Mouse (Mus musculus): ENCODE data around the gene Ankrd36. TPM values are rescaled to one million over a fixed set of nuclear protein-coding genes. Genes with fewer than 3 reads are reported as not detected.

Gene Ankrd36
- polyA plus RNA-seq, 1 experiment from 2014 or later, result 0.12 TPM

DNA sequence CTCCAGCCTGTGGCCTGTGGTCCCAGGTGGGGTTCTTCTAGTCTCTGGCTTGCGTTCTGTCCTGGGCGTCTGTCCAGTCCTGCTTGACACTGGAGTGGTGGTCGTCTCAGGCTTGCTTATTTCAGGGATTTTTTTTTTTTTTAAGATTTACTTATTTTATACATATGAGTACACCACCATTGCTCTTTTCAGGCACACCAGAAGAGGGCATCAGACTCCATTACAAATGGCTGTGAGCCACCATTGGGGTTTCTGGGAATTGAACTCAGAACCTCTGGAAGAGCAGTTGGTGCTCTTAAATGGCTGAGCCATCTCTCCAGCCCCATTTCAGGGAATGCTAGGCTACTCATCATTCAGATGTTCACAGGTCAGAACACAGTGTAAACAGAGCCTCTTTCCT is 9.2 kb upstream of the Ankrd36 start:
- H3K4me3 ChIP-seq, result no peak overlapping the region
- WGBS, result 83% methylated on average over 3 of the region's 3 CpGs
- no peaks in the 10 kb centered on the region for H3K27me3 ChIP-seq (replicated peaks)
- no peak overlapping the region for H3K27ac ChIP-seq
- H3K36me3 ChIP-seq (replicated peaks), result no peaks in the 10 kb centered on the region
- ATAC-seq (replicated peaks), result no peak
- no peak overlapping the region for H3K4me2 ChIP-seq
- peaks cover 4% of the 10 kb centered on the region; the same call in 1 of the 2 replicates for H3K4me1 ChIP-seq
- H3K9me3 ChIP-seq, result no peaks in the 10 kb centered on the region
- H3K9ac ChIP-seq, result no peak overlapping the region

DNA sequence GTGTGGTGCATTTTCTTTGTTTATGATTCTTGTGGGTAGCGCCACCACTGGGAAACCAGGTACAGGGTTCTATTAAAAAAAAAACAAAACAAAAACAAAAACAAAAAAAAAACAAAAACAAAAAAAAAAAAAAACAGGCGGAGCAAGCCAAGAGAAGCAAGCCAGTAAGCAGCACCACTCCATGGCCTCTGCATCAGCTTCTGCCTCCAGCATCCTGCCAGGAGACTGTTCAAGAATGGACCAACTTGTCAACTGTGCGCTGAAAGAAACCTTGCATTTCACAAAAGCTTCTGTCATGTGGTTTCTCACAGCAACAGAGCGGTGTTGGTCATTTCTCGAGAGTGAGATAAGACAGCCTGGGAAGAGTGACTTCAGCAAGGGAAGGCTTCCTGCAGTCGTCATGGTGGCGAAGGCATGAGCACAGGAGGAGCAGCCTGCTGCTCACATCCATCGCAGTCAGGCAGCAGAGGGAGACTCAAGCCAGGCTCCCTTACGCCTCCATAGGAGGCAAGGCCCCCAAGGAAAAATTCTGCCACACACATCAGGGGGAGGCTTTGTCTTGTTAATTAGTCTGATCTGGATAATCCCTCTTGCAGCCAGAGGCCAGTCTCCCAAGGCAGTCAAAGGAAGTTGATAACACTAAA is 6.7 kb upstream of the Ankrd36 start:
- 22% methylated on average over 9 of the region's 9 CpGs for WGBS
- Histone ChIP-seq H3K27ac (no peak overlapping the region), H3K36me3 (replicated peaks) (no peaks in the 10 kb centered on the region), H3K4me3 (no peak overlapping the region), H3K4me2 (peak overlapping the region; percentile 16; the same call in 1 of the 2 replicates), H3K9ac (no peak overlapping the region), H3K4me1 (peaks cover 4% of the 10 kb centered on the region; the same call in 1 of the 2 replicates), H3K27me3 (replicated peaks) (no peaks in the 10 kb centered on the region), H3K9me3 (no peaks in the 10 kb centered on the region)
- 0 out of 2 replicates have a peak, but pooled peaks have one; percentile 42 for ATAC-seq (replicated peaks)

DNA sequence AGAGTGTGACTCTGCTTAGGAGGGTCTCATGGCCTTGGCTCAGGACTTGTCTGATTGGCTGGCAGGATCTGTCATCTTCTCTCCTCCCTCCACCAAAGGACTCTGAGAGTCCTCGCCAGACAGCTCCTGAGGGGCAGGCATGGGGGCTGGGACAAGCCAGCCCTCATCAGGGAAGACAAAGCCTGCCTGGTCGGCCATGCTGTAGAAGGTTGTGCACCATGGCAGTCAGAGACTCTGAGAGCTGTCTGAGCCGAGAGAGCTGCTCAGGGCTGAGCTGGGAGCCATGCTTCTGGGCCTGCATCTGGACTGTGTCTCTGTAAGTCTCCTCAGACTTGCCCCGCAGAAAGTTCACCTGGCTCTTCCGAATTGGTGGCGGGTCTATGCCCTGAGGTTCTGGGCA is 5.6 kb upstream of the Ankrd36 start:
- WGBS, result 61% methylated on average over 6 of the region's 6 CpGs
- peaks cover 4% of the 10 kb centered on the region; the same call in 1 of the 2 replicates for H3K4me1 ChIP-seq
- no peak for ATAC-seq (replicated peaks)
- H3K36me3 ChIP-seq (replicated peaks), result no peaks in the 10 kb centered on the region
- H3K4me2 ChIP-seq, result no peak overlapping the region
- no peak overlapping the region for H3K27ac ChIP-seq
- no peak overlapping the region for H3K9ac ChIP-seq
- H3K4me3 ChIP-seq, result no peak overlapping the region
- H3K9me3 ChIP-seq, result no peaks in the 10 kb centered on the region
- H3K27me3 ChIP-seq (replicated peaks), result no peaks in the 10 kb centered on the region

DNA sequence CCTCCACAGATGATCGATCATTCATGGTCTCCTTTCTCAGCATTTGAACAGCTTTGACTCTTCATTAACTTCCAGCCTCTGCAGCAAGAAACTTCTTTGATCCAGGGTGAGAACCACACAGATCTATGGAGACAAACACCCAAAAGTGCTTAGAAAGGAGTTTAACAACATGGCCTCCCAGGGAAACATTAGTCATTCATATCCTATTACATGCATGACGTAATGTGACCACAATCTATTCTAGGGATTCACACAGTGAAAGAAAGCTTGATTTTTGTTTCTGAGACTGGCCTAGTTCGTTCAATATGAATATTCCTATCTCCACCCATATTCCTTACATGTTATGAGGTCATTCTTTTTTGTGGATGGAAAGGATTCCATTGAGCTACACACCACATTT is 3.9 kb upstream of the Ankrd36 start:
- Histone ChIP-seq H3K4me1 (peaks cover 4% of the 10 kb centered on the region; the same call in 1 of the 2 replicates), H3K27ac (no peak overlapping the region), H3K9ac (no peak overlapping the region), H3K4me3 (no peak overlapping the region), H3K9me3 (no peaks in the 10 kb centered on the region), H3K36me3 (replicated peaks) (no peaks in the 10 kb centered on the region), H3K4me2 (no peak overlapping the region), H3K27me3 (replicated peaks) (no peaks in the 10 kb centered on the region)
- WGBS, result 75% methylated on average over 3 of the region's 3 CpGs
- ATAC-seq (replicated peaks), result no peak

DNA sequence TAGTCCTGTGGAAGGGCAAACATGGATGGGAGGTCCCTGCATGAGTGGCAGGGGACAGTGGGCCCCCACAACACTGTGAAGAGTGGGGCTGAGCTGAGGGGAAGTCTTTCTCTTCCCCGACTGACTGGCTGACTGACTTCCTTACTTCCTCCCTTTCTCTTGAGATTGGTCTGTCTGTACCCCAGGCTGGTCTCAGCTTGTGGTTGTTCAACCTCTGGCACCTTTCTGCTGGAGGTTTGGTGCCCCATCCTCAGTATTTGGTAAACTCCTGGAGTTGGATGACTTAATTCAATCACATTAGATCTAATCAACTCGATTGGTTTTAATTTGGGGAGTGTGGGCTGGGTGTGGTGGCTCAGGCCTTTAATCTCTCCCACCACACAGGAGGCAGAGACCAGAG is 3.0 kb upstream of the Ankrd36 start:
- H3K27ac ChIP-seq, result no peak overlapping the region
- no peak overlapping the region for H3K4me2 ChIP-seq
- no peak for ATAC-seq (replicated peaks)
- no peaks in the 10 kb centered on the region for H3K27me3 ChIP-seq (replicated peaks)
- peaks cover 4% of the 10 kb centered on the region; the same call in 1 of the 2 replicates for H3K4me1 ChIP-seq
- 79% methylated on average over 2 of the region's 2 CpGs for WGBS
- H3K36me3 ChIP-seq (replicated peaks), result no peaks in the 10 kb centered on the region
- H3K9ac ChIP-seq, result no peak overlapping the region
- no peaks in the 10 kb centered on the region for H3K9me3 ChIP-seq
- H3K4me3 ChIP-seq, result no peak overlapping the region

DNA sequence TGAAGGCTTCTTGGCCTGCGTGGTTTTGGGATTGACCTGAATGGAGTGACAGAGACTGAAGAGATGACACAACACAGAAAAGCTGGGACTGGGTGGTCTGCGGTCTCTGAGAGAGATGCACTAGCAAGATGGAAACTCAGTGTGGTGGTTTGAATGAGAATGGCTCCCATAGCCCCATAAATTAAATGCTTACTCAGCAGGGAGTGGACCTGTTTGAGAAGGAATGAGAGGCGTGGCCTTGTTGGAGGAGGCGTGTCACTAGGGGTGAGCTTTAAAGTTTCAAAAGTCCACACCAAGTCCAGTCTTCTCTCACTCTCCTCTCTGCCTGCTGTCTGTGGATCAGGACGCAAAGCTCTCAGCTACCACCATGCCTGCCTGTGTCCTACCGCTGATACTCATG is 1.8 kb upstream of the Ankrd36 start:
- H3K36me3 ChIP-seq (replicated peaks), result no peaks in the 10 kb centered on the region
- no peak overlapping the region for H3K4me2 ChIP-seq
- WGBS, result 96% methylated on average over 6 of the region's 6 CpGs
- no peaks in the 10 kb centered on the region for H3K27me3 ChIP-seq (replicated peaks)
- H3K9ac ChIP-seq, result no peak overlapping the region
- no peak overlapping the region for H3K27ac ChIP-seq
- peaks cover 4% of the 10 kb centered on the region; the same call in 1 of the 2 replicates for H3K4me1 ChIP-seq
- no peak for ATAC-seq (replicated peaks)
- no peak overlapping the region for H3K4me3 ChIP-seq
- H3K9me3 ChIP-seq, result no peaks in the 10 kb centered on the region

DNA sequence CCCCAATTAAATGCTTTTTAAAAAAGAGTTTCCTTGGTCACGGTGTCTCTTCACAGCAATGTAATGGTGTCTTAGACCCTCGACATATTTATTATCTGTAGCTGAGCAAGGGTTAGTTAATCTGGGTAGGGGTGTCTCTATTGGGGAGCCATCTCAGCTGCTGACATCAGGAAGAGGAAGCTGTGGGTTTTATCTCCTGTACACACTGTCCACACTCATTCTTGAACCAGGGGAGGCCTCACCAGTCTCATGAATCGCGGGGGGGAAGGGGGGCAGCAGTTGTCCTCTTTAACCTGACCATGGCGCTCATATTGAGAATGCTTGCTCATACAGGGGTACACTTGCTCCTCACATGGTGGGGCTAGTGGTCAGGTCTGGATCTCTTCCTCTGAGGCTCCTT is 1.4 kb upstream of the Ankrd36 start:
- 90% methylated on average over 5 of the region's 5 CpGs for WGBS

DNA sequence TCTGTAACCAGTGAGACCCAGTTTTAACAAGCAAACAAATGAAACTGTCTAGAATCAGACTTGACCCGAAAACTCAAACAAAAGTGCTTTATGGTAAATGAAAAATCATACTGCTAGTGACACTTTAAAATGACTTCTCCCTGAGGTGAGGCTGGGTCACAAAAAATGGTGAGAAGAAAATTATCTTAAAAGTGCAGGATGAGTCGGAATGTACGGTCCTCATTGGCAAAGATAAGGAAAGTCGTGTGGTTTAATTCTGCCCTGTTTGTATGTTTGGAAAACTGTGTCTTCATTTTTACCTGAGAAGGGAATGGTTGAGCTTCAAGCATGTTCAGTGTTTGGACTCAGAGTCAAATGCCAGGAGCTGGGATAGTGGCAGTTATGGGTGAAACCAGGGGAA is 2.4 kb downstream of the Ankrd36 start:
- H3K36me3 ChIP-seq (replicated peaks), result no peaks in the 10 kb centered on the region
- H3K4me3 ChIP-seq, result no peak overlapping the region
- H3K9ac ChIP-seq, result no peak overlapping the region
- no peaks in the 10 kb centered on the region for H3K27me3 ChIP-seq (replicated peaks)
- H3K4me1 ChIP-seq, result no peaks in the 10 kb centered on the region
- H3K9me3 ChIP-seq, result no peaks in the 10 kb centered on the region
- WGBS, result 90% methylated on average over 4 of the region's 4 CpGs
- no peak for ATAC-seq (replicated peaks)
- no peak overlapping the region for H3K4me2 ChIP-seq
- H3K27ac ChIP-seq, result no peak overlapping the region

More for the DNA sequence above, 1.4 kb upstream of the Ankrd36 start:
- no peaks in the 10 kb centered on the region for H3K36me3 ChIP-seq (replicated peaks)
- H3K4me1 ChIP-seq, result no peaks in the 10 kb centered on the region
- no peak overlapping the region for H3K9ac ChIP-seq
- H3K27ac ChIP-seq, result no peak overlapping the region
- H3K4me2 ChIP-seq, result no peak overlapping the region
- no peaks in the 10 kb centered on the region for H3K27me3 ChIP-seq (replicated peaks)
- H3K9me3 ChIP-seq, result no peaks in the 10 kb centered on the region
- ATAC-seq (replicated peaks), result no peak
- H3K4me3 ChIP-seq, result no peak overlapping the region

DNA sequence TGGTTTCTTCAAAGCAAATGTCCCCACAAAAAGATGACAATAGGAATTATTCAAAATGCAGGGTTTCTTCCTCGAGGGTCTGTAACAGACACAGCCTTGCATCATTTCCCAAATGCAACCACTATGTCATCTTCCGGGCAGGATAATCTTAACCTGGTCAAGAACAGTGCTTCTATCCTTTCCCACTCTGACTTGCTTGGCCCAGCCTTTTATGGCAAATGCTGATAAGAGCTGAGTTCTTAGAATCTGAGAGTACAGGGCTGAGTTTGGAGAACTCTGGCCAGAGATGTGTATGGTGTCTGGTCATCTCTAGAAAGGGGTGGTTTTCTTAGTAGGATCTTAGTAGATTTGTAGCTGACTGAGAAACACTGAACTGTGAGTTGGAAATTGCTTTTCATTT is 4.3 kb downstream of the Ankrd36 start:
- no peak for ATAC-seq (replicated peaks)
- Histone ChIP-seq H3K9me3 (no peaks in the 10 kb centered on the region), H3K4me3 (no peak overlapping the region), H3K36me3 (replicated peaks) (no peaks in the 10 kb centered on the region), H3K9ac (no peak overlapping the region), H3K4me1 (no peaks in the 10 kb centered on the region), H3K4me2 (no peak overlapping the region), H3K27ac (no peak overlapping the region), H3K27me3 (replicated peaks) (no peaks in the 10 kb centered on the region)
- 84% methylated on average over 2 of the region's 2 CpGs for WGBS

DNA sequence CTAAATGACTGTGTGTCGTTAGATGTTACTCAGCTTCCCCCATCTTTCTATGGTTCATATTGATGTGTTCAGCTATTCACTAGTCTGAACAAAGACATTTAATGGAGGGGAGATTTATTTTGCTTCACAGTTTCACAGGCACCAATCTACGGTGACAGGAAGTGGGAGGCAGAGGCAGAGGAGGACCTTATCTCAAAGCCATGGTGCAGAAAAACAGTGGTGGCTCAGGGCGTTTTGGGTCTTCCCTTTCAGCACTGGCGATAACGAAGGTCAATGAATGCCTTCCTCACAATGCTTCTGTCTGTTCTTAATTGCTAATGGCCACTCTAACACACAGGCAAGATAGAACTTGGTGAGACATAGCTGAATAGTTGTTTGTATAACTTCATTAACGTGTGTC is 5.6 kb downstream of the Ankrd36 start:
- no peak overlapping the region for H3K27ac ChIP-seq

DNA sequence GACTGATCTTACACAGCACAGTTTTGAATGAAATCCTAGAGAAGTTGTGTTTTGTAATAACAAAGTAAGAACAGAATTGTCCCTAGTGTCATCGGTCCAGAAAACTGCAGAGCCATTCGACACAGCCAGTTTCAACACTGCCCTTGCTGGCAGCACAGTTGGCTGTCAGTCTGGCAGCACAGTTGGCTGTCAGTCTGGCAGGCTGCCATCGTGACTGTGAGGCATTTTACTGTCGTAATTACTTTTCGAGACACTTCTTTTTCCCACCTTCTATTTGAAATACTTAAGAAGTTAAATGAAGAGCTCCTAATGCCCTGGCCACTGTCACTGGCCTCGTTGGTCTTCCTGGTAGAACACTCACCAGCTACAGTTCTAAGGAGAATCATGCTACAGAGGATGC is 22.9 kb downstream of the Ankrd36 start:
- Histone ChIP-seq H3K27ac (no peak overlapping the region), H3K9ac (no peak overlapping the region), H3K27me3 (replicated peaks) (no peaks in the 10 kb centered on the region), H3K4me2 (no peak overlapping the region), H3K9me3 (no peaks in the 10 kb centered on the region), H3K4me3 (no peak overlapping the region), H3K36me3 (replicated peaks) (no peaks in the 10 kb centered on the region), H3K4me1 (no peaks in the 10 kb centered on the region)
- ATAC-seq (replicated peaks), result no peak
- 61% methylated on average over 6 of the region's 6 CpGs for WGBS

More for the DNA sequence above, 5.6 kb downstream of the Ankrd36 start:
- no peak for ATAC-seq (replicated peaks)
- no peaks in the 10 kb centered on the region for H3K36me3 ChIP-seq (replicated peaks)
- H3K27me3 ChIP-seq (replicated peaks), result no peaks in the 10 kb centered on the region
- 82% methylated on average over 6 of the region's 6 CpGs for WGBS
- no peak overlapping the region for H3K4me2 ChIP-seq
- H3K4me3 ChIP-seq, result no peak overlapping the region
- H3K4me1 ChIP-seq, result no peaks in the 10 kb centered on the region
- H3K9ac ChIP-seq, result no peak overlapping the region
- no peaks in the 10 kb centered on the region for H3K9me3 ChIP-seq

DNA sequence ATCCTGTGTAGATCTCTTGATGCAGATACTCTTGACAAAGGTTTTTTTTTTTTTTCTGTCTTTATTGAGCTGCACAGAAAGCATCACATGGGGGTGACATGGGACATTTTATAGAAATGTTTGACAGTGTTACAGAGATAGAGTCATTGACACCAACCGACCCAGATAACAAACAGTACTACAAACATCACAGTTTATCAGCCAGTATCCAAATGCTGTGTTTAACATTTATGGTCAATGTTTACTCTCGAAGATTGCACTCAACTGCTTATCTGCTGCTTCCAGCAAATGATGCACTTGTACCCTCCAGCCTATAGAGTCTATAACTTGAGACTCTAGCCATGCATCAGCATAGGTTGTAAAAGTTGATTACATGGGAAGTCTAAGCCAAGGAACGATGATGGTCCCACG is 25.9 kb downstream of the Ankrd36 start:
- H3K9me3 ChIP-seq, result no peaks in the 10 kb centered on the region
- H3K9ac ChIP-seq, result no peak overlapping the region
- no peak for ATAC-seq (replicated peaks)
- 94% methylated on average over 4 of the region's 4 CpGs for WGBS
- H3K27me3 ChIP-seq (replicated peaks), result no peaks in the 10 kb centered on the region
- no peak overlapping the region for H3K4me2 ChIP-seq
- H3K4me1 ChIP-seq, result no peaks in the 10 kb centered on the region
- no peaks in the 10 kb centered on the region for H3K36me3 ChIP-seq (replicated peaks)
- H3K4me3 ChIP-seq, result no peak overlapping the region
- no peak overlapping the region for H3K27ac ChIP-seq

DNA sequence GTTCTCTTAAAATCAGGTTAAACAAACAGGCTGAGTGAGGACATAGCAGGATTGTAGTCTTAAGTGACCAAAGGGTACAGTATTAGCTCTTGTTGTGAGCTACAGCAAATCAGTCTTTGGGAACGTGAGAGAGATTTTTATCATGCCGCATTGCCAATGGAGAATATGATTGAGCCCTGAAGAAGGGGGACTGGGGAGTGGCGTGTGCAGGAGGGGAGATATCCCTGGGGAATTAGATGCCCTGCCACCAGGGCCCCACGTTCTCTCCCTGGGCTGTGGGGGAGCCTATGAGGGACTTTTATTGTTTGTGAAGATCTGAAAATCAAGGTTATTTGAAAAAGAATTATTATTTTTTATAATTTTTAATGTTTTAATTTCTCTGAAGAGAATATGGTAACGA is 26.3 kb downstream of the Ankrd36 start:
- WGBS, result 82% methylated on average over 5 of the region's 5 CpGs
- H3K4me3 ChIP-seq, result no peak overlapping the region
- H3K4me2 ChIP-seq, result no peak overlapping the region
- no peaks in the 10 kb centered on the region for H3K4me1 ChIP-seq
- no peaks in the 10 kb centered on the region for H3K36me3 ChIP-seq (replicated peaks)
- ATAC-seq (replicated peaks), result no peak
- no peaks in the 10 kb centered on the region for H3K27me3 ChIP-seq (replicated peaks)
- H3K9ac ChIP-seq, result no peak overlapping the region
- H3K9me3 ChIP-seq, result no peaks in the 10 kb centered on the region
- no peak overlapping the region for H3K27ac ChIP-seq

Measured in midbrain, embryonic 15.5 days (tissue).